Mouse (Mus musculus): ENCODE data around the gene Vasp.

- TF ChIP-seq TAL1 (IDR thresholded peaks at IDR 0.05; ENCODE audit: low read length): no peak
- TF ChIP-seq GATA1 (IDR thresholded peaks at IDR 0.05; ENCODE audit: low read length): no peak
Observed at GRCm38 (mm10) chr7:19305413-19305735, 33.8 kb upstream of the Vasp start.

All from erythroblast, embryonic 14.5 days (primary cell).